Mouse (Mus musculus): ENCODE measurements at regions not wholly inside any gene's neighbourhood (a gene's known extent, or its start where the extent isn't known, plus 50 kb on each side); places are given as distances from the start of the nearest gene placed in this dataset.

- DNase-seq, result no peak
These were observed 178.6 kb upstream of the Prickle1 start for GRCm38 (mm10) chr15:93774340-93774739.

- DNase-seq, result no peak
These were observed 171.3 kb upstream of the Prickle1 start for GRCm38 (mm10) chr15:93766981-93767380.

- no peak for DNase-seq
These were observed 167.4 kb upstream of the Prickle1 start for GRCm38 (mm10) chr15:93763047-93763446.

GRCm38 (mm10) chr15:93758204-93758836 is 162.6 kb upstream of the Prickle1 start:
- DNase-seq, result peak; percentile 20

- DNase-seq, result no peak
These were observed 160.3 kb upstream of the Prickle1 start for GRCm38 (mm10) chr15:93755989-93756388.

- DNase-seq, result no peak
These were observed 156.1 kb upstream of the Prickle1 start for GRCm38 (mm10) chr15:93751817-93752216.

GRCm38 (mm10) chr15:93750953-93751352 is 155.3 kb upstream of the Prickle1 start:
- peak; percentile 52 for DNase-seq

GRCm38 (mm10) chr15:93744191-93744945 is 148.7 kb upstream of the Prickle1 start:
- DNase-seq, result peak; percentile 3

- peak; percentile 49 for DNase-seq
These were observed 138.2 kb upstream of the Prickle1 start for GRCm38 (mm10) chr15:93733731-93734510.

- DNase-seq, result no peak
These were observed 137.1 kb upstream of the Prickle1 start for GRCm38 (mm10) chr15:93732825-93733224.

- DNase-seq, result no peak
These were observed 135.5 kb upstream of the Prickle1 start for GRCm38 (mm10) chr15:93731161-93731560.

- no peak for DNase-seq
These were observed 119.8 kb upstream of the Prickle1 start for GRCm38 (mm10) chr15:93715443-93715842.

- DNase-seq, result peak; percentile 81
These were observed 117.7 kb upstream of the Prickle1 start for GRCm38 (mm10) chr15:93713428-93713827.

GRCm38 (mm10) chr15:93712594-93712993 is 116.9 kb upstream of the Prickle1 start:
- DNase-seq, result peak; percentile 54

GRCm38 (mm10) chr15:93711150-93711784 is 115.6 kb upstream of the Prickle1 start:
- no peak for DNase-seq

- DNase-seq, result no peak
These were observed 114.9 kb upstream of the Prickle1 start for GRCm38 (mm10) chr15:93710493-93711149.

- no peak for DNase-seq
These were observed 110.8 kb upstream of the Prickle1 start for GRCm38 (mm10) chr15:93706366-93706930.

- no peak for DNase-seq
These were observed 110.0 kb upstream of the Prickle1 start for GRCm38 (mm10) chr15:93705651-93706050.

GRCm38 (mm10) chr15:93705109-93705508 is 109.4 kb upstream of the Prickle1 start:
- DNase-seq, result no peak

GRCm38 (mm10) chr15:93701017-93701416 is 105.3 kb upstream of the Prickle1 start:
- DNase-seq, result no peak

- peak; percentile 22 for DNase-seq
These were observed 104.3 kb upstream of the Prickle1 start for GRCm38 (mm10) chr15:93699971-93700370.

GRCm38 (mm10) chr15:93698182-93698822 is 102.6 kb upstream of the Prickle1 start:
- no peak for DNase-seq

Data from lung, postnatal 36 days (tissue).